Mouse (Mus musculus) fat pad, adult 2 months (tissue): ENCODE results near the gene Pcnp.
"Not testable (repeated sequence)": the region's sequence is repeated elsewhere in the genome, so short reads cannot be mapped to it uniquely, and the experiment has no call there.

Experiments used
- DNase-seq: peaks from one replicate; pipeline ENCODE4 v3.0.0-alpha.2; 2011; ENCODE audit warnings: low read depth, low spot score; ENCODE audit errors: extremely low read depth

Pcnp gene

GRCm38 (mm10) chr16:55971735-55972615, 57.6 kb downstream of the Pcnp start:
- DNase-seq: no peak

GRCm38 (mm10) chr16:55970416-55970815, 59.1 kb downstream of the Pcnp start:
- DNase-seq: no peak

GRCm38 (mm10) chr16:55969147-55969546, 60.4 kb downstream of the Pcnp start:
- DNase-seq: no peak

- DNase-seq: no peak
Observed at GRCm38 (mm10) chr16:55967221-55967620, 62.3 kb downstream of the Pcnp start.

- no peak for DNase-seq
Observed at GRCm38 (mm10) chr16:55966212-55966871, 63.2 kb downstream of the Pcnp start, which contains the start of gene Rpl24. Rpl24 (plus strand) TSS chr16:55966275.

- DNase-seq: no peak
Observed at GRCm38 (mm10) chr16:55964126-55964949, 65.2 kb downstream of the Pcnp start.

- not testable (repeated sequence) for DNase-seq
Observed at GRCm38 (mm10) chr16:55963068-55963467, 66.5 kb downstream of the Pcnp start.
